In genomic region chr6:124757909-124758848, GRCm38 (mm10) we compare ENCODE assay signal across 9 mouse cellular contexts. TPM values are rescaled to one million over a fixed set of nuclear protein-coding genes. Genes with fewer than 3 reads are reported as not detected.
A peak's percentile ranks its signal among the peaks of the same experiment; 100 is the strongest.
DNase-seq lines count a peak whose midpoint lies in the region; ATAC-seq and TF ChIP-seq lines count a peak whose summit lies in the region.
"Had no signal": no experiment of that assay in that cellular context is flagged by ENCODE, and none has a peak within 500 bp of the region (broad histone marks: within the 10 kb centered on the region; RNA-seq: fewer than 3 reads in every experiment).

No protein-coding gene starts in this region.

- no peaks in the 10 kb centered on the region for H3K36me3 ChIP-seq in embryonic facial prominence, embryonic 11.5 days (replicated peaks; ENCODE audit: control insufficient read depth, insufficient read depth, low read depth, low read length)
- H3K36me3 ChIP-seq in heart, embryonic 15.5 days, result no peaks in the 10 kb centered on the region
- no peaks in the 10 kb centered on the region for H3K36me3 ChIP-seq in lung, postnatal 0 days (ENCODE audit: insufficient read depth, low read length)
- H3K36me3 ChIP-seq in stomach, embryonic 16.5 days (ENCODE audit: control insufficient read depth, insufficient read depth, low read length), result no peaks in the 10 kb centered on the region

- no peak for TF ChIP-seq CTCF in lung, postnatal 0 days (IDR thresholded peaks at IDR 0.05)

- H3K4me1 ChIP-seq in embryonic facial prominence, embryonic 11.5 days (ENCODE audit: control insufficient read depth, insufficient read depth, low read length), result peaks cover 6% of the 10 kb centered on the region; the same call in 1 of the 2 replicates
- H3K4me1 ChIP-seq in heart, embryonic 15.5 days (replicated peaks), result peaks cover 48% of the 10 kb centered on the region
- peaks cover 20% of the 10 kb centered on the region for H3K4me1 ChIP-seq in lung, postnatal 0 days (ENCODE audit: insufficient read depth, low read depth, low read length)
- H3K4me1 ChIP-seq in stomach, embryonic 16.5 days (ENCODE audit: control insufficient read depth, insufficient read depth, low read length), result peaks cover 32% of the 10 kb centered on the region

- DNase-seq in 3134 (ENCODE audit: extremely low read depth, insufficient read length, low spot score), result peak; percentile 75
- DNase-seq in adipocyte (ENCODE audit: low spot score), result peak; percentile 97
- DNase-seq in embryonic facial prominence, embryonic 11.5 days (ENCODE audit: low spot score), result peak; percentile 66
- peak; percentile 66 for DNase-seq in kidney, postnatal 14 days
- peak; percentile 77 for DNase-seq in lung, postnatal 0 days (ENCODE audit: low spot score)

- H3K4me2 ChIP-seq in embryonic facial prominence, embryonic 11.5 days (ENCODE audit: low read depth, low read length), result peak overlapping the region; percentile 60
- H3K4me2 ChIP-seq in heart, embryonic 15.5 days, result peak overlapping the region; percentile 87
- peak overlapping the region; percentile 64 for H3K4me2 ChIP-seq in lung, postnatal 0 days (replicated peaks; ENCODE audit: low read depth, low read length)
- H3K4me2 ChIP-seq in stomach, embryonic 16.5 days (ENCODE audit: low read depth, low read length), result peak overlapping the region; percentile 82

- no peak for TF ChIP-seq EP300 in lung, postnatal 0 days (IDR thresholded peaks at IDR 0.05)

- H3K27ac ChIP-seq in embryonic facial prominence, embryonic 11.5 days (replicated peaks; ENCODE audit: low read depth, low read length), result peak overlapping the region; percentile 96
- H3K27ac ChIP-seq in heart, embryonic 15.5 days, result peak overlapping the region; percentile 96
- H3K27ac ChIP-seq in lung, postnatal 0 days (ENCODE audit: low read length), result peak overlapping the region; percentile 97
- H3K27ac ChIP-seq in stomach, embryonic 16.5 days (ENCODE audit: low read length), result peak overlapping the region; percentile 95
- H3K27ac ChIP-seq: liver, embryonic 14.5 days had no signal

- 22% methylated on average over 5 of the region's 5 CpGs for WGBS in embryonic facial prominence, embryonic 11.5 days
- 35% methylated on average over 5 of the region's 5 CpGs for WGBS in heart, embryonic 15.5 days
- WGBS in lung, postnatal 0 days, result 38% methylated on average over 5 of the region's 5 CpGs
- WGBS in stomach, embryonic 16.5 days, result 35% methylated on average over 5 of the region's 5 CpGs

- H3K27me3 ChIP-seq in embryonic facial prominence, embryonic 11.5 days (ENCODE audit: control insufficient read depth, insufficient read depth, low read length), result no peaks in the 10 kb centered on the region
- H3K27me3 ChIP-seq in heart, embryonic 15.5 days, result no peaks in the 10 kb centered on the region
- H3K27me3 ChIP-seq in lung, postnatal 0 days (replicated peaks; ENCODE audit: insufficient read depth, low read length), result no peaks in the 10 kb centered on the region
- H3K27me3 ChIP-seq in stomach, embryonic 16.5 days (ENCODE audit: control insufficient read depth, insufficient read depth, low read length), result no peaks in the 10 kb centered on the region

- peak overlapping the region; percentile 78 for H3K4me3 ChIP-seq in embryonic facial prominence, embryonic 11.5 days (ENCODE audit: low read depth, low read length)
- H3K4me3 ChIP-seq in heart, embryonic 15.5 days, result peak overlapping the region; percentile 84
- 0 out of 2 replicates have a peak overlapping the region, but pooled peaks have one; percentile 93 for H3K4me3 ChIP-seq in lung, postnatal 0 days (ENCODE audit: low read depth, low read length)
- H3K4me3 ChIP-seq in stomach, embryonic 16.5 days (replicated peaks; ENCODE audit: low read length), result peak overlapping the region; percentile 70

- no peaks in the 10 kb centered on the region for H3K9me3 ChIP-seq in embryonic facial prominence, embryonic 11.5 days (replicated peaks; ENCODE audit: control insufficient read depth, low read length)
- H3K9me3 ChIP-seq in heart, embryonic 15.5 days (replicated peaks), result no peaks in the 10 kb centered on the region
- no peaks in the 10 kb centered on the region for H3K9me3 ChIP-seq in lung, postnatal 0 days (ENCODE audit: low read length)
- no peaks in the 10 kb centered on the region for H3K9me3 ChIP-seq in stomach, embryonic 16.5 days (replicated peaks; ENCODE audit: control insufficient read depth, low read length)

- H3K9ac ChIP-seq in embryonic facial prominence, embryonic 11.5 days (replicated peaks; ENCODE audit: low read length), result peak overlapping the region; percentile 95
- peak overlapping the region; percentile 89 for H3K9ac ChIP-seq in heart, embryonic 15.5 days
- H3K9ac ChIP-seq in lung, postnatal 0 days (replicated peaks; ENCODE audit: low read depth), result no peak overlapping the region
- peak overlapping the region; percentile 98 for H3K9ac ChIP-seq in stomach, embryonic 16.5 days (ENCODE audit: low read length)
- H3K9ac ChIP-seq: liver, embryonic 14.5 days had no signal

- no peak for ATAC-seq in embryonic facial prominence, embryonic 11.5 days (replicated peaks; ENCODE audit: insufficient number of reproducible peaks, low FRiP score, low TSS enrichment, low read depth)
- ATAC-seq in heart, embryonic 15.5 days (replicated peaks; ENCODE audit: insufficient number of reproducible peaks, insufficient read depth, low FRiP score, low read depth), result no peak
- ATAC-seq in lung, postnatal 0 days, result peak; percentile 11; the same call in 1 of the 2 replicates
- ATAC-seq in stomach, embryonic 16.5 days (ENCODE audit: insufficient read depth, low FRiP score), result peak; percentile 26
- ATAC-seq in megakaryocyte-erythroid progenitor cell, adult 5-6 weeks (replicated peaks; ENCODE audit: low FRiP score, low TSS enrichment, poor library complexity, severe bottlenecking), result no peak

RNA-seq across cellular contexts. Expression of gene Atn1, which starts 1.9 kb away (rescaled TPM):
- 9.0 and 9.6 TPM in 2 replicates for polyA plus RNA-seq in embryonic facial prominence, embryonic 11.5 days (2014; fragmentation: Nextera tagmentation; extraction: Ambion mirVana)
- 9.3 and 11.7 TPM in 2 replicates for polyA plus RNA-seq in heart, embryonic 15.5 days (2015; fragmentation: Nextera tagmentation; extraction: Ambion mirVana)
- polyA plus RNA-seq in lung, postnatal 0 days (2015; fragmentation: Nextera tagmentation; extraction: Ambion mirVana), result 9.6 and 11.2 TPM in 2 replicates
- 12.2 and 13.1 TPM in 2 replicates for polyA plus RNA-seq in stomach, embryonic 16.5 days (2015; fragmentation: Nextera tagmentation; extraction: Ambion mirVana)
- 12.9 and 14.4 TPM in 2 replicates for total RNA-seq in megakaryocyte-erythroid progenitor cell, adult 5-6 weeks (2014; fragmentation: Nextera tagmentation)
- total RNA-seq in megakaryocyte-erythroid progenitor cell, adult 5-6 weeks (2017), result 1.5 and 1.9 TPM in 2 replicates

RNA-seq across cellular contexts. Expression of gene Gm45234, which starts 2.4 kb away (rescaled TPM):
- not detected in 2 replicates for polyA plus RNA-seq in embryonic facial prominence, embryonic 11.5 days (2014; fragmentation: Nextera tagmentation; extraction: Ambion mirVana)
- not detected in 2 replicates for polyA plus RNA-seq in heart, embryonic 15.5 days (2015; fragmentation: Nextera tagmentation; extraction: Ambion mirVana)
- polyA plus RNA-seq in lung, postnatal 0 days (2015; fragmentation: Nextera tagmentation; extraction: Ambion mirVana), result not detected in 2 replicates
- not detected in 2 replicates for polyA plus RNA-seq in stomach, embryonic 16.5 days (2015; fragmentation: Nextera tagmentation; extraction: Ambion mirVana)
- total RNA-seq in megakaryocyte-erythroid progenitor cell, adult 5-6 weeks (2014; fragmentation: Nextera tagmentation), result not detected in 2 replicates
- total RNA-seq in megakaryocyte-erythroid progenitor cell, adult 5-6 weeks (2017), result not detected in 2 replicates
- polyA plus RNA-seq: liver, embryonic 14.5 days had no signal

RNA-seq across cellular contexts. Expression of gene Eno2, which starts 11.3 kb away (rescaled TPM):
- polyA plus RNA-seq in embryonic facial prominence, embryonic 11.5 days (2014; fragmentation: Nextera tagmentation; extraction: Ambion mirVana), result 4.3 and 4.5 TPM in 2 replicates
- 2.7 and 4.3 TPM in 2 replicates for polyA plus RNA-seq in heart, embryonic 15.5 days (2015; fragmentation: Nextera tagmentation; extraction: Ambion mirVana)
- polyA plus RNA-seq in lung, postnatal 0 days (2015; fragmentation: Nextera tagmentation; extraction: Ambion mirVana), result 1.2 and 1.5 TPM in 2 replicates
- polyA plus RNA-seq in stomach, embryonic 16.5 days (2015; fragmentation: Nextera tagmentation; extraction: Ambion mirVana), result 9.3 and 9.8 TPM in 2 replicates
- total RNA-seq in megakaryocyte-erythroid progenitor cell, adult 5-6 weeks (2014; fragmentation: Nextera tagmentation), result 0.74 TPM in 1 of 2 replicates, not detected in the other
- not detected in 2 replicates for total RNA-seq in megakaryocyte-erythroid progenitor cell, adult 5-6 weeks (2017)

RNA-seq across cellular contexts. Expression of gene Grcc10, which starts 17.0 kb away (rescaled TPM):
- polyA plus RNA-seq in embryonic facial prominence, embryonic 11.5 days (2014; fragmentation: Nextera tagmentation; extraction: Ambion mirVana), result 518 and 553 TPM in 2 replicates
- 387 and 416 TPM in 2 replicates for polyA plus RNA-seq in heart, embryonic 15.5 days (2015; fragmentation: Nextera tagmentation; extraction: Ambion mirVana)
- polyA plus RNA-seq in lung, postnatal 0 days (2015; fragmentation: Nextera tagmentation; extraction: Ambion mirVana), result 332 and 367 TPM in 2 replicates
- 352 and 357 TPM in 2 replicates for polyA plus RNA-seq in stomach, embryonic 16.5 days (2015; fragmentation: Nextera tagmentation; extraction: Ambion mirVana)
- total RNA-seq in megakaryocyte-erythroid progenitor cell, adult 5-6 weeks (2014; fragmentation: Nextera tagmentation), result 110 and 141 TPM in 2 replicates
- total RNA-seq in megakaryocyte-erythroid progenitor cell, adult 5-6 weeks (2017), result 66.5 and 83.5 TPM in 2 replicates

RNA-seq across cellular contexts. Expression of gene Ptpn6, which starts 19.7 kb away (rescaled TPM):
- polyA plus RNA-seq in embryonic facial prominence, embryonic 11.5 days (2014; fragmentation: Nextera tagmentation; extraction: Ambion mirVana), result 6.0 and 11.2 TPM in 2 replicates
- polyA plus RNA-seq in heart, embryonic 15.5 days (2015; fragmentation: Nextera tagmentation; extraction: Ambion mirVana), result 5.6 and 21.1 TPM in 2 replicates
- polyA plus RNA-seq in lung, postnatal 0 days (2015; fragmentation: Nextera tagmentation; extraction: Ambion mirVana), result 24.0 and 27.8 TPM in 2 replicates
- polyA plus RNA-seq in stomach, embryonic 16.5 days (2015; fragmentation: Nextera tagmentation; extraction: Ambion mirVana), result 19.6 and 20.1 TPM in 2 replicates
- 65.4 and 76.0 TPM in 2 replicates for total RNA-seq in megakaryocyte-erythroid progenitor cell, adult 5-6 weeks (2014; fragmentation: Nextera tagmentation)
- total RNA-seq in megakaryocyte-erythroid progenitor cell, adult 5-6 weeks (2017), result 189 and 237 TPM in 2 replicates

Comparison
In these comparisons a context has a peak if more than half of its experiments do, and no peak if none do; other contexts are left out.
1. ATAC-seq: peak in lung, postnatal 0 days (single experiment) and stomach, embryonic 16.5 days (single experiment); none in embryonic facial prominence, embryonic 11.5 days (single experiment), heart, embryonic 15.5 days (single experiment) and megakaryocyte-erythroid progenitor cell, adult 5-6 weeks (single experiment).
2. Peak in every context shown above with its lines, with median percentiles within 50 percentile points of each other: DNase-seq, H3K27ac ChIP-seq, H3K4me2 ChIP-seq and H3K4me3 ChIP-seq.